Mouse (Mus musculus) liver, adult 2 months (tissue): ENCODE measurements at regions not wholly inside any gene's neighbourhood (a gene's known extent, or its start where the extent isn't known, plus 50 kb on each side); places are given as distances from the start of the nearest gene placed in this dataset.

Source experiments
- CTCF ChIP-seq: fragments of 200-500 bp; IDR thresholded peaks from 2 replicates; pipeline ENCODE4 v1.5.1; 2011; ENCODE audit warnings: low read depth, low read length, control low read depth
- POLR2A ChIP-seq: fragments of 200-500 bp; IDR thresholded peaks from 2 replicates; pipeline ENCODE4 v1.6.1; 2011; ENCODE audit warnings: low read length, control low read depth; ENCODE audit not compliant: insufficient read depth; ENCODE audit errors: extremely low read depth

GRCm38 (mm10) chr4:33645217-33645616 is 279.2 kb upstream of the Cnr1 start:
- TF ChIP-seq CTCF (no peak), POLR2A (no peak)
